Mouse (Mus musculus) hindbrain, embryonic 12.5 days (tissue): ENCODE data around the gene Crkl. TPM values are rescaled to one million over a fixed set of nuclear protein-coding genes. Genes with fewer than 3 reads are reported as not detected.
A peak's percentile ranks its signal among the peaks of the same experiment; 100 is the strongest.
"Not testable (repeated sequence)": the region's sequence is repeated elsewhere in the genome, so short reads cannot be mapped to it uniquely, and the experiment has no call there.

Source experiments
- ATAC-seq: fragments of 200-750 bp; cut with Nextera tagmentation; 2 replicates; pipeline ENCODE4 v1.8.0; 2017; ENCODE audit warnings: moderate TSS enrichment; ENCODE audit not compliant: low FRiP score
- H3K27ac ChIP-seq: fragments of 300-500 bp; sonication (generic); 2 replicates; pipeline ENCODE4 v1.5.1; 2016; ENCODE audit warnings: mild to moderate bottlenecking
- H3K27me3 ChIP-seq: fragments of 300-500 bp; sonication (generic); 2 replicates; pipeline ENCODE4 v1.6.1; 2016; ENCODE audit warnings: mild to moderate bottlenecking
- H3K36me3 ChIP-seq: fragments of 300-500 bp; sonication (generic); 2 replicates; pipeline ENCODE4 v1.6.1; 2016; ENCODE audit warnings: mild to moderate bottlenecking
- H3K4me1 ChIP-seq: fragments of 300-500 bp; sonication (generic); 2 replicates; pipeline ENCODE4 v1.6.1; 2016
- H3K4me2 ChIP-seq: fragments of 300-500 bp; sonication (generic); replicated peaks from 2 replicates; pipeline ENCODE4 v1.6.1; 2016; ENCODE audit warnings: mild to moderate bottlenecking
- H3K4me3 ChIP-seq: fragments of 300-500 bp; sonication (generic); 2 replicates; pipeline ENCODE4 v1.5.1; 2016; ENCODE audit warnings: mild to moderate bottlenecking
- H3K9ac ChIP-seq: fragments of 300-500 bp; sonication (generic); 2 replicates; pipeline ENCODE4 v1.6.1; 2016; ENCODE audit warnings: mild to moderate bottlenecking, moderate library complexity
- H3K9me3 ChIP-seq: fragments of 300-500 bp; sonication (generic); replicated peaks from 2 replicates; pipeline ENCODE4 v1.6.1; 2016; ENCODE audit warnings: mild to moderate bottlenecking
- WGBS: fragments of 180-500 bp; shearing (Covaris S2); methylation state at CpG from one replicate; pipeline ENCODE4 v1.1.7; 2016; 5-methylcytosine and 5-hydroxymethylcytosine counted together
- polyA plus RNA-seq: library from polyadenylated mRNA; unstranded; fragments of >200 nt; fragmentation: Nextera tagmentation; extraction: Ambion mirVana; gene quantifications from 2 replicates; pipeline ENCODE4 v1.2.1, GENCODE M21; 2016

The Crkl gene
- polyA plus RNA-seq, 1 experiment from 2014 or later, result 98.9 TPM

- Histone ChIP-seq H3K4me1 (peaks cover 10% of the 10 kb centered on the region), H3K36me3 (peaks cover 24% of the 10 kb centered on the region), H3K9ac (peak within 1 kb of the TSS; percentile 62), H3K4me2 (peak within 1 kb of the TSS; percentile 85), H3K4me3 (peak within 1 kb of the TSS; percentile 41), H3K27ac (no peak within 1 kb of the TSS), H3K27me3 (peaks cover 25% of the 10 kb centered on the region), H3K9me3 (no peaks in the 10 kb centered on the region)
- peak; percentile 60 for ATAC-seq
- 1% methylated on average over 47 of the region's 47 CpGs for WGBS
Observed at GRCm38 (mm10) chr16:17489469-17490111, 37.8 kb downstream of the Crkl start, which contains the start of gene Aifm3. Aifm3 (plus strand) TSS chr16:17489611.

GRCm38 (mm10) chr16:17491154-17491553 is 39.4 kb downstream of the Crkl start:
- Histone ChIP-seq H3K4me2 (no peak overlapping the region), H3K4me3 (no peak overlapping the region), H3K9me3 (no peaks in the 10 kb centered on the region), H3K9ac (no peak overlapping the region), H3K27ac (no peak overlapping the region), H3K36me3 (peaks cover 10% of the 10 kb centered on the region), H3K27me3 (peaks cover 25% of the 10 kb centered on the region), H3K4me1 (peaks cover 10% of the 10 kb centered on the region)
- 93% methylated on average over 5 of the region's 5 CpGs for WGBS
- no peak for ATAC-seq

- peaks cover 17% of the 10 kb centered on the region for H3K4me1 ChIP-seq
- 57% methylated on average over 5 of the region's 5 CpGs for WGBS
- H3K4me3 ChIP-seq, result no peak overlapping the region
- no peaks in the 10 kb centered on the region for H3K9me3 ChIP-seq
- no peak overlapping the region for H3K4me2 ChIP-seq
- ATAC-seq, result no peak
- no peak overlapping the region for H3K27ac ChIP-seq
- peaks cover 25% of the 10 kb centered on the region for H3K27me3 ChIP-seq
- peaks cover 10% of the 10 kb centered on the region for H3K36me3 ChIP-seq
- no peak overlapping the region for H3K9ac ChIP-seq
Observed at GRCm38 (mm10) chr16:17491896-17492561, 40.2 kb downstream of the Crkl start.

GRCm38 (mm10) chr16:17496499-17497305 is 44.9 kb downstream of the Crkl start:
- no peaks in the 10 kb centered on the region for H3K9me3 ChIP-seq
- no peak overlapping the region for H3K4me2 ChIP-seq
- H3K36me3 ChIP-seq, result no peaks in the 10 kb centered on the region
- peaks cover 3% of the 10 kb centered on the region; the same call in 1 of the 2 replicates for H3K27me3 ChIP-seq
- WGBS, result 57% methylated on average over 2 of the region's 2 CpGs
- peak overlapping the region; percentile 52 for H3K27ac ChIP-seq
- no peak overlapping the region for H3K9ac ChIP-seq
- no peak for ATAC-seq
- peaks cover 21% of the 10 kb centered on the region for H3K4me1 ChIP-seq
- H3K4me3 ChIP-seq, result no peak overlapping the region

- peak overlapping the region; percentile 21 for H3K4me2 ChIP-seq
- no peaks in the 10 kb centered on the region for H3K36me3 ChIP-seq
- H3K4me3 ChIP-seq, result no peak overlapping the region
- peaks cover 21% of the 10 kb centered on the region for H3K4me1 ChIP-seq
- H3K9me3 ChIP-seq, result no peaks in the 10 kb centered on the region
- WGBS, result 10% methylated on average over 10 of the region's 10 CpGs
- ATAC-seq, result peak; percentile 68
- no peak overlapping the region for H3K27ac ChIP-seq
- no peak overlapping the region; the same call in 1 of the 2 replicates for H3K9ac ChIP-seq
- H3K27me3 ChIP-seq, result no peaks in the 10 kb centered on the region
Observed at GRCm38 (mm10) chr16:17499249-17499883, 47.6 kb downstream of the Crkl start.

GRCm38 (mm10) chr16:17502681-17503080 is 50.9 kb downstream of the Crkl start:
- 83% methylated on average over 4 of the region's 4 CpGs for WGBS
- no peak for ATAC-seq

GRCm38 (mm10) chr16:17507018-17507552 is 55.3 kb downstream of the Crkl start:
- no peak overlapping the region for H3K4me2 ChIP-seq
- 89% methylated on average over 5 of the region's 5 CpGs for WGBS

More at GRCm38 (mm10) chr16:17502681-17503080, 50.9 kb downstream of the Crkl start:
- Histone ChIP-seq H3K36me3 (no peaks in the 10 kb centered on the region), H3K4me1 (peaks cover 15% of the 10 kb centered on the region), H3K4me2 (no peak overlapping the region), H3K27ac (no peak overlapping the region), H3K9ac (no peak overlapping the region), H3K9me3 (no peaks in the 10 kb centered on the region), H3K27me3 (no peaks in the 10 kb centered on the region), H3K4me3 (no peak overlapping the region)

GRCm38 (mm10) chr16:17508031-17508430 is 56.2 kb downstream of the Crkl start:
- not testable (repeated sequence) for H3K27me3 ChIP-seq, ATAC-seq, H3K9me3 ChIP-seq
- Histone ChIP-seq H3K9ac (peak overlapping the region; percentile 77), H3K4me3 (peak overlapping the region; percentile 69), H3K27ac (peak overlapping the region; percentile 90), H3K4me2 (peak overlapping the region; percentile 82), H3K4me1 (peaks cover 13% of the 10 kb centered on the region), H3K36me3 (peaks cover 14% of the 10 kb centered on the region)
- 28% methylated on average over 3 of the region's 3 CpGs for WGBS

More at GRCm38 (mm10) chr16:17507018-17507552, 55.3 kb downstream of the Crkl start:
- H3K27me3 ChIP-seq, result no peaks in the 10 kb centered on the region
- no peak for ATAC-seq
- peaks cover 4% of the 10 kb centered on the region; the same call in 1 of the 2 replicates for H3K36me3 ChIP-seq
- H3K27ac ChIP-seq, result no peak overlapping the region
- no peak overlapping the region for H3K9ac ChIP-seq
- peaks cover 13% of the 10 kb centered on the region for H3K4me1 ChIP-seq
- H3K4me3 ChIP-seq, result no peak overlapping the region
- no peaks in the 10 kb centered on the region for H3K9me3 ChIP-seq

GRCm38 (mm10) chr16:17508546-17509239 is 56.9 kb downstream of the Crkl start, which contains the start of gene Lztr1:
Lztr1 (plus strand) TSS chr16:17508688.
- Histone ChIP-seq H3K4me1 (peaks cover 13% of the 10 kb centered on the region), H3K27ac (peak within 1 kb of the TSS; percentile 90), H3K4me3 (peak within 1 kb of the TSS; percentile 69), H3K9ac (peak within 1 kb of the TSS; percentile 77), H3K9me3 (no peaks in the 10 kb centered on the region), H3K27me3 (no peaks in the 10 kb centered on the region), H3K4me2 (peak within 1 kb of the TSS; percentile 82), H3K36me3 (peaks cover 20% of the 10 kb centered on the region)
- under 1% methylated on average over 50 of the region's 50 CpGs for WGBS
- ATAC-seq, result peak; percentile 98

- 15% methylated on average over 9 of the region's 9 CpGs for WGBS
- no peaks in the 10 kb centered on the region for H3K9me3 ChIP-seq
- no peaks in the 10 kb centered on the region for H3K27me3 ChIP-seq
- H3K9ac ChIP-seq, result peak overlapping the region; percentile 77
- peak overlapping the region; percentile 82 for H3K4me2 ChIP-seq
- H3K4me3 ChIP-seq, result peak overlapping the region; percentile 69
- ATAC-seq, result no peak; the same call in 1 of the 2 replicates
- H3K27ac ChIP-seq, result peak overlapping the region; percentile 90; the same call in 1 of the 2 replicates
- H3K36me3 ChIP-seq, result peaks cover 25% of the 10 kb centered on the region
- peaks cover 13% of the 10 kb centered on the region for H3K4me1 ChIP-seq
Observed at GRCm38 (mm10) chr16:17509240-17509597, 57.4 kb downstream of the Crkl start.

- no peak overlapping the region for H3K27ac ChIP-seq
- H3K4me3 ChIP-seq, result peak overlapping the region; percentile 69
- H3K4me1 ChIP-seq, result peaks cover 13% of the 10 kb centered on the region
- WGBS, result 98% methylated on average over 2 of the region's 2 CpGs
- no peak for ATAC-seq
- H3K4me2 ChIP-seq, result peak overlapping the region; percentile 82
- peaks cover 28% of the 10 kb centered on the region for H3K36me3 ChIP-seq
- H3K9me3 ChIP-seq, result no peaks in the 10 kb centered on the region
- H3K9ac ChIP-seq, result no peak overlapping the region
- no peaks in the 10 kb centered on the region for H3K27me3 ChIP-seq
Observed at GRCm38 (mm10) chr16:17510143-17510542, 58.4 kb downstream of the Crkl start.
